Mouse (Mus musculus) lung, postnatal 0 days (tissue): ENCODE measurements around the gene Cntnap5b. TPM values are rescaled to one million over a fixed set of nuclear protein-coding genes. Genes with fewer than 3 reads are reported as not detected.
"Not testable (repeated sequence)": the region's sequence is repeated elsewhere in the genome, so short reads cannot be mapped to it uniquely, and the experiment has no call there.

ENCODE experiments used
- ATAC-seq: fragments of 200-750 bp; cut with Nextera tagmentation; 2 replicates; pipeline ENCODE4 v1.8.0; 2017; ENCODE audit warnings: moderate library complexity
- DNase-seq: peaks from one replicate; pipeline ENCODE4 v3.0.0-alpha.2; 2016; ENCODE audit warnings: low spot score
- H3K27ac ChIP-seq: fragments of 300-500 bp; sonication (generic); 2 replicates; pipeline ENCODE4 v1.5.1; 2014; ENCODE audit warnings: antibody characterized with exemption, mild to moderate bottlenecking, low read length, mixed read lengths
- H3K27me3 ChIP-seq: fragments of 300-500 bp; sonication (generic); replicated peaks from 2 replicates; pipeline ENCODE4 v1.6.1; 2014; ENCODE audit warnings: low read length, mixed read lengths; ENCODE audit not compliant: insufficient read depth
- H3K36me3 ChIP-seq: fragments of 300-500 bp; sonication (generic); 2 replicates; pipeline ENCODE4 v1.6.1; 2014; ENCODE audit warnings: low read length, mixed read lengths; ENCODE audit not compliant: insufficient read depth
- H3K4me1 ChIP-seq: fragments of 300-500 bp; sonication (generic); 2 replicates; pipeline ENCODE4 v1.6.1; 2014; ENCODE audit warnings: antibody characterized with exemption, low read depth, low read length, mixed read lengths; ENCODE audit not compliant: insufficient read depth
- H3K4me2 ChIP-seq: fragments of 300-500 bp; sonication (generic); replicated peaks from 2 replicates; pipeline ENCODE4 v1.6.1; 2014; ENCODE audit warnings: low read depth, mild to moderate bottlenecking, low read length, moderate library complexity, mixed read lengths
- H3K4me3 ChIP-seq: fragments of 300-500 bp; sonication (generic); 2 replicates; pipeline ENCODE4 v1.5.1; 2014; ENCODE audit warnings: low read depth, low read length
- H3K9ac ChIP-seq: fragments of 300-500 bp; sonication (generic); replicated peaks from 2 replicates; pipeline ENCODE4 v1.6.1; 2014; ENCODE audit warnings: low read depth, mild to moderate bottlenecking
- H3K9me3 ChIP-seq: fragments of 300-500 bp; sonication (generic); 2 replicates; pipeline ENCODE4 v1.6.1; 2016; ENCODE audit warnings: low read length, mixed read lengths
- CTCF ChIP-seq: IDR thresholded peaks from 2 replicates; pipeline ENCODE4 v1.5.1; 2016; ENCODE audit warnings: antibody characterized with exemption, mild to moderate bottlenecking
- EP300 ChIP-seq: IDR thresholded peaks from 2 replicates; pipeline ENCODE4 v1.6.1; 2016; ENCODE audit warnings: antibody characterized with exemption, mild to moderate bottlenecking, control low read depth
- WGBS: fragments of 180-500 bp; shearing (Covaris S2); extraction: QIAGEN DNeasy Blood & Tissue Kit; methylation state at CpG from one replicate; pipeline ENCODE4 v1.1.7; 2014; 5-methylcytosine and 5-hydroxymethylcytosine counted together
- polyA plus RNA-seq: library from polyadenylated mRNA; unstranded; fragments of >200 nt; fragmentation: Nextera tagmentation; extraction: Ambion mirVana; gene quantifications from 2 replicates; pipeline ENCODE4 v1.2.1, GENCODE M21; 2015

Cntnap5b gene
- polyA plus RNA-seq, 1 experiment from 2014 or later = not detected

DNA sequence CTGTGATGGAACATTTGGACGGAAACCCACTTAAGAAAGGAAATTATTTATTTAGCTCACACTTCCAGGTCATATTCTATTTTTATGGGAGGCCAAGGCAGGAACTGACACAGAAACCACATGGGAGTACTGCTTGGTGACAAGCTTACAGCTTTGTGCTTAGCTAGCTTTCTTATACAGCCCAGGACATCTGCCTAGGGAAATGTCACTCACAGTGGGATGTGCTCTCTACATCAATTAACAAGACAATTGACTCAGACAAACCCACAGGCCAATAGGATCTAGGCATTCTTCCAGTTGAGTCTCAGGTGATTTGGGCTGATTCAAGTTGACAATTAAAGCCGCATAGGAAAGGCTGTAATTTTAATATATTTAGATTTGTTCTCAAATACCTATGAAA lies 135.2 kb downstream of the Cntnap5b start:
- no peak for DNase-seq
- no peak overlapping the region for H3K4me3 ChIP-seq
- H3K36me3 ChIP-seq = no peaks in the 10 kb centered on the region
- no peaks in the 10 kb centered on the region for H3K9me3 ChIP-seq
- no peak for TF ChIP-seq CTCF
- TF ChIP-seq EP300 = no peak
- H3K9ac ChIP-seq = no peak overlapping the region
- WGBS = 40% methylated on average over 2 of the region's 2 CpGs
- H3K4me1 ChIP-seq = no peaks in the 10 kb centered on the region
- H3K27ac ChIP-seq = no peak overlapping the region
- no peaks in the 10 kb centered on the region for H3K27me3 ChIP-seq
- H3K4me2 ChIP-seq = no peak overlapping the region
- ATAC-seq = no peak

DNA sequence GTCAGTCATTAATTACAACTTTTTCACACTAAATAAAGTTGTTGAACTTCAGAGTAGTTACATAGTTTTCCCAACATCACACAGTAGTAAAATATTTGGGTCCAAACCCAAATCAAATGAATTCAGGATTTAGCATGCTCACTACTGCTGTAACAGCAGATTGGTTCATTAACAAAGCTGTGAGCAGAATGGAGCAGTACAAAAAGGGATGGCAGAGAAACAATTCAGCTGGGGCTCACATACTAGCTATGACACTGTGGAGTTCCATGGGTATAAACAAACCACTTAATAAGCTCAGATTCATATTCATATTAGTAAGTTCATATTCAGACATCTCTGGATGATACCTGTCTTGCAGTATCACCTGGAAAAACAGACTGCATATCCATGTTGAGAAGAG lies 170.9 kb downstream of the Cntnap5b start:
- H3K27ac ChIP-seq = no peak overlapping the region
- H3K9me3 ChIP-seq = no peaks in the 10 kb centered on the region
- H3K4me3 ChIP-seq = no peak overlapping the region
- no peak overlapping the region for H3K4me2 ChIP-seq
- no peaks in the 10 kb centered on the region for H3K36me3 ChIP-seq
- H3K9ac ChIP-seq = no peak overlapping the region
- no peaks in the 10 kb centered on the region for H3K4me1 ChIP-seq
- DNase-seq (no peak), ATAC-seq (no peak)
- no peaks in the 10 kb centered on the region for H3K27me3 ChIP-seq
- TF ChIP-seq EP300 = no peak
- no peak for TF ChIP-seq CTCF

DNA sequence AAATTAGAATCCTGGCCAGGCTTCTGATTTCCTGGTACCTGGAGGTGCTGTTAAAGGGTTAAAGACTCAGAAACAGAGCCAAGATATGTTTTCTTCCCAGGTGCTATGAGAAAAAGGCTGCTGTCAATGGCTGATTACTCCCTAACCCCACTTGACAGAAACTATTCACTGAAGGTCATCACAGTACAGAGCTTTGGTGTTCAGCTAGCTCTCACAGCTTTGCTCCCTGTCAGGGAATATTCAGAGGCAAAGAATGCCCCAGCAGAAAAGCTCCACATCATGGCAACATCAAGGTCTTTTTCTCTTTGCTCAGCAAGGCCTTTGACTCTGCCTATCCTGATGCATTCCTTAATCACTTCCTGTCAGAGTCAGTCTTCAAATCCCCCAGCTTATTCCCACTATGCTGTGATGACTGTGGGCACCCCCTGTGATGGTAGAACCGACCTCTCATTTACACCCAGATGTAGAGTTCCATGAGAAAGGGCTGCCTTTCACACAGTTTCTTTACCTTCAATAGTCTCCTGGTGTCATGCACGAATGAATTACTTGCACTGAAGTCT lies 186.9 kb downstream of the Cntnap5b start:
- no peak overlapping the region for H3K9ac ChIP-seq
- H3K9me3 ChIP-seq = no peaks in the 10 kb centered on the region
- no peak overlapping the region for H3K4me3 ChIP-seq
- no peak overlapping the region for H3K27ac ChIP-seq
- ATAC-seq (no peak), DNase-seq (no peak)
- no peaks in the 10 kb centered on the region for H3K36me3 ChIP-seq
- WGBS = 21% methylated on average over 2 of the region's 2 CpGs
- no peaks in the 10 kb centered on the region for H3K4me1 ChIP-seq
- TF ChIP-seq CTCF (no peak), EP300 (no peak)
- H3K27me3 ChIP-seq = no peaks in the 10 kb centered on the region
- no peak overlapping the region for H3K4me2 ChIP-seq

DNA sequence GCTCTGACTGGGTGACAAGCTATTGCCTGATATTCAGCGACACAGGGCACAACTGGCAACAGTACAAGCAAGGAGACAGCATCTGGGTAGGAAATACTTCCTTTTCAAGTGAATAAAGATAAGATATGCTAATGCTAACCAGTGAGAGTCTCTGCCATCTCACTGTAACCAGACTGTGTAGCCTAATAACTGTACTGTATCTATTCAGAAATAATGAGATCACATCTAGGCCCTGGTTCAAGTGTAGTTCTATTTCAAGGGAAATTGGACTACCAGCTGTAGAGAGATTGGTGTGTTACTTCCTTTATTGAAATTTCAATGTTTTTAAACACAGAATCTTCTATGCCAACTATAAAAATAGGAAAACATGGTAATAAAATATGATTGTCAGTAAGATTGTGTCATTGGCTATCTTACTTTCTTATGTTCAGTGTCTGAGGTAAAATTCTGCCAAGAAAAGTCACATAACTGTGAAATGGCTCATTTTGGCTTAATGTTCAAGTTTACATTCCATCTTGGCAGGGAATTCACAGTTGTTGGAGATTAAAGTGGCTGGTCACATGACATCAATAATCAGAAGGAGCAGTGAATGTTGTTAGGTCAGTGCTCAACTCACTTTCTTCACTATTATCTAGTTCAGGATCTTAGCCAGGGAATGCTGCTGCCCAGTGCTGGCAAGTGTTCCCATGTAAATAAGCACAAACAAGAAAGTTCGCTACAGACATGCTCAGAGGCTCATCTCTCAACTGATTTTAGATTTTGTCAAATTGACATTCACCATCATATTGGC lies 194.9 kb downstream of the Cntnap5b start:
- Histone ChIP-seq H3K4me2 (no peak overlapping the region), H3K27ac (no peak overlapping the region), H3K36me3 (no peaks in the 10 kb centered on the region), H3K4me1 (no peaks in the 10 kb centered on the region), H3K27me3 (no peaks in the 10 kb centered on the region), H3K9ac (no peak overlapping the region), H3K9me3 (no peaks in the 10 kb centered on the region), H3K4me3 (no peak overlapping the region)
- TF ChIP-seq EP300 = no peak
- no peak for TF ChIP-seq CTCF
- DNase-seq (no peak), ATAC-seq (no peak)
- 77% methylated on average over 2 of the region's 2 CpGs for WGBS

DNA sequence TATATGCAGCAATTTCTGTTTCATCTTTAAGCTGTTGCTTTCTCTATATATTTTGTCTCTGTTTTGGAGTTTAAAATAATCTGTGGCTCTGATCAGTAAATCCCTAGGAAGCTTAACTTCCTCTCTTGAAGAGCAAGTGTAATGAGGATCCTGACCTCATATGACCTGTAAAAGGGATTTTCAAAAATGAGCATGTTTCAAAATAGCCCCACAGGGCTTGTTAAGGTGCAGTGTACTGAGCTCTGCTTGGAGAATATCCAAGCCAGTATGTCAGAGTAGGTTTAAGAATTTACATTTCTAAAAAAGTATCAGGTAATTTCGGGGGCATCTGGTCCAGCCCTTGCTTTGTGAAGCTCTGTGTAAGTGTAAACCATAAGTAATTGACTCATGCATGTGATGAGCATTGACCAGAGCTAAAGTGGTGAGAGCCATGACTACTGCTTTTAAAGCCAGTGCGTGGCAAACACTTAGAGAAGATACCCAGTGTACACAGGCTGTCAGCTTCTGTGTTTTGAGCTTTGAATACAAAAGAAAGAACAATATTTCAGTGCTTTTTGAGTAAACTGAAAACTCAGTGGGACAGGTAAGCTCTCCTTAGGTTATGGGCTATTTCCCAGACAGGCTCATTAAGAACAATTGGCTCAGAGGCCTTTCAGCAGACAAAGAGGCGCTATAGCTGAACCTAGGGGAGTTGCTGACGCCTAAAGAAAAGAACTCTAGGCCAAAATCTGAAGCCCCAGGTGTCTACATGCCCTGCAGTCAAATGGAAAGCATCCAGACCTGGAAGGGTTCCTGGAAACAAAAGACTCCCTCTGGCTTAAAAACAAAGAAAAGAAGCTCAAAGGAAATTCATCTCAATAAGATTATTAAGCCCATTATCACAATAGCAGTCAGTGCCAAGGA lies 197.9 kb downstream of the Cntnap5b start:
- DNase-seq = no peak
- 39% methylated on average over 4 of the region's 4 CpGs for WGBS
- no peak overlapping the region for H3K4me3 ChIP-seq

DNA sequence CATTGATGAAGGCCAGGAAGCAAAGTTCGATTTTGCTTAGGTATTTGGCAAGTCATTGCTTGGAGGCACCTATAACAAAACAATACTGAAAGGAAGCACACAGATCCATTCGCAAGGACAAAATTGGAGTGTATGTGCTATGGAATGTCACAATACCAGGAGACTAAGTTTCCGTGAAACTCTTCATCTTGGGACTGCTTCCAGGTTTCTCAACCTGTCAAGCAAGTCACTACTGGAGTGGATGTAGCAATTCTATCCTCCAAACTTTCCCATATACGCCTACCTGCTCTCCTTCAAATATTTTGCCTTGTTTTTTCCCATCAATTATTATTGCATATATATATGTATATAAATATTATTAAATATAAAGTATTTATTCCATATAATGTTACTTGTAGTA lies 228.7 kb downstream of the Cntnap5b start:
- DNase-seq, H3K36me3 ChIP-seq, H3K9ac ChIP-seq, ATAC-seq, H3K27ac ChIP-seq, H3K9me3 ChIP-seq, H3K4me2 ChIP-seq, H3K4me3 ChIP-seq, H3K4me1 ChIP-seq, H3K27me3 ChIP-seq: not testable (repeated sequence)
- 77% methylated on average over 4 of the region's 4 CpGs for WGBS

More for the DNA sequence above, 197.9 kb downstream of the Cntnap5b start:
- Histone ChIP-seq H3K4me1 (no peaks in the 10 kb centered on the region), H3K9me3 (no peaks in the 10 kb centered on the region), H3K27me3 (no peaks in the 10 kb centered on the region), H3K9ac (no peak overlapping the region), H3K4me2 (no peak overlapping the region), H3K27ac (no peak overlapping the region), H3K36me3 (no peaks in the 10 kb centered on the region)
- ATAC-seq = no peak
- TF ChIP-seq CTCF = no peak
- no peak for TF ChIP-seq EP300
